Mouse (Mus musculus) adrenal gland, adult 18-20 months (tissue): ENCODE data around the gene Limch1. TPM values are rescaled to one million over a fixed set of nuclear protein-coding genes. Genes with fewer than 3 reads are reported as not detected.

Source experiments
- DNase-seq, 2 experiments: peaks; one replicate each; pipeline ENCODE4 v3.0.0; 2021 to 2022; ENCODE audit warnings: low spot score in 2 of 2
- total RNA-seq, 2 experiments: library from RNA; stranded (reverse); gene quantifications; 1 replicate in 1 of 2; 2 replicates in 1 of 2; pipeline ENCODE4 v1.2.3; 2021

Gene Limch1
- total RNA-seq, 2 experiments from 2014 or later, result 53.2 to 69.4 TPM

DNA sequence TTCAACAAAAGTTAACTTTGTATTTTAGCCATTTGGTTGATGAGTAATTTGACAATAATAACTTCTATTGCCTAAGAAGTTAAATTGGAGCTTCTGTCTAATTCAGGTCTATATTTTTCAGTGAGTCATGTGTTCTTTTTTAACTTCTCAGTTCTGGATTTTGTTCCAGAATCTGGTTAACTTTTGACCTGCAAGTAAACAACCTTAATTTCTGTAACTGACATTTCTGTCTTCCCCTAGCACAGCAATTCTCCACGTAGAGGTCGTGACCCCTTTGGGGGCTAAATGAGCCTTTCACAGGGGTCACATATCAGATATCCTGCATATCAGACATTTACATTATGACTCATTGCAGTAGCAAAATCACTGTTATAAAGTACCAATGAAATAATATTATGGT lies 221.5 kb downstream of the Limch1 start:
- no peak for DNase-seq

DNA sequence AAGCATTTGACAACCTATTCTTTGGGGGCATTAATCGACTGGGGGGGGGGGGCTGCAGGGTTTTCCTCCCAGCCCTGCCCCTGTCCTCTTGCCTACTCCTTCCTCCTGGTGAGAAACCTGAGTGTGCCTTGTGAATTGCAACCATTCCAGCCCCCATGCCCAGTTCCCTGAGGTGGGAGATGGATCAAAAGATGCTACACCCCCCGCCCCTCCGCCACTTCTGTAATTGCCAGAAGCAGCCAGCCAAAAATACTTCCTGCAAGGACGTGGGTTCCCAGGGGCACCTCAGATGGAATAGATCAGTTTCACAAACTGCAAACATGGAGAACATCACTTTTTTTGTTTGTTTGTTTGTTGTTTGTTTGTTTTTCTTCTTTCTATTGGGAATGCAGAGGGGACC lies 222.0 kb downstream of the Limch1 start:
- DNase-seq, result no peak

DNA sequence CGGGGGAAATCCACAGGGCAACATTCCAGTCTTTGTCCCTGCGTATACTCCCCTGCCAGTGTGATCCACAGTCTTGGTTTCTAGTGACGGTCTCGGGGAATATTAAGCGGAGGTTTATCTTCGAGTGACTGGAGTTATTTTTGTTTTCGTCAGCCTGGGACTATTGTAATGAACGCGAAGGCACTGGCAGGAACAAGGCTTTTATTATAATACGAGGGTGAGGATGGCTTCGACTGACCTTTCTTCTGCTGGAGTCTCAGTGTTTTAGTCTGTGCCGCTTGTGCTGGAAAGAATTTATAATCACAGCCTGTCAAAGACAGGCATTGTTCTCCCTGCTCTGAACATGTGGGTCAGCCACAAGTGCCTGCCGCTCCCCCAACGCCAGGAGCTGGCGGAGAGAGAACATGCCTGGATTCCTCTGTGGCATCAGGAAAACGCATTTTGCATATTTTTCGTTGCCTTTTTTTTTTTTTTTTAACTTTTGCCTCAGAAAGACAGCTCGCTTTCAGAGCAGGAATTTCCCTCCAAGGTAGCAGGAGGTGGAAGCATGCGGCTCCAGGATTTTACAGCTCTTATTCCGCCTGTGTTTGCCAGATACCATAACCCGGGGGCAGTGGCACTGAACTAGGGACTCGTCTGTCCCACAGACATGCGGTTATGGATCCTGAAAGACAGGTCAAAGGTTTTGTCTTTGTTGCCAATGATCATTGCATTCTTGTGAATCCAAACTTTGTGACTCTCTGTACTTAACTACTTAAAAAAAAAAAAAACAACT lies 222.6 kb downstream of the Limch1 start:
- no peak for DNase-seq

DNA sequence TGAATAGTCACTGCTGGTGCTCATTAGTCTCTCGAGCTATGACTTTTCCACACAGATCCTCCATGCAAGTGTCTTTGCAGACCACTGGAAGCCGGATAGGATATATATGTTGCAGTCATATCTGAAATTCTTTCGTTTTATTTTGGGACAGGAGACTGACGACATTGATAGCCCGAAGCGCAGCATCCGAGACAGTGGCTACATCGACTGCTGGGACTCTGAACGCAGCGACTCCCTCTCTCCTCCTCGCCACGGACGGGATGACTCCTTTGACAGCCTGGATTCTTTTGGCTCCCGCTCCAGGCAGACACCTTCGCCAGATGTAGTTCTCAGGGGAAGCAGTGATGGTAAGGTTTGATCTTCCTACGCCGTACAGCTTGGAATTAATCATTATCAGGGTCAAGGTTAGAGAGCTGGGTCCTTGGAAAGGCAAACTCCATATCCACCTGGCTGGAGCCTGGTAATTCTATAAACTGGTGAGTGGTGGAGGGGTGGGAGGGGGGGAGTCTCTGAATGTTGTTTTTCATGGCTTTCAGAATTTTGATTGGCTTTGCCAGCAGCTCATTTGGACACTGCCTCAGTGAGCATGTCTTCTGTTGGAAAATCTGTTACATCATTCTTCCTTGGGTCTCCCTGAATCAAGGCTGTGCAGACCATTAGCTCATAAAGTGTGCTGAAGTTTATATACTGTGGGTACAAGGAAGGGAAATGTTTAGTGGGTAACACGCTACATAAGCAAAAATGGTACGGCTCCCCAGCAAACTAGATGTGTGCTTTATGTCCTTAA lies 223.5 kb downstream of the Limch1 start:
- no peak for DNase-seq

DNA sequence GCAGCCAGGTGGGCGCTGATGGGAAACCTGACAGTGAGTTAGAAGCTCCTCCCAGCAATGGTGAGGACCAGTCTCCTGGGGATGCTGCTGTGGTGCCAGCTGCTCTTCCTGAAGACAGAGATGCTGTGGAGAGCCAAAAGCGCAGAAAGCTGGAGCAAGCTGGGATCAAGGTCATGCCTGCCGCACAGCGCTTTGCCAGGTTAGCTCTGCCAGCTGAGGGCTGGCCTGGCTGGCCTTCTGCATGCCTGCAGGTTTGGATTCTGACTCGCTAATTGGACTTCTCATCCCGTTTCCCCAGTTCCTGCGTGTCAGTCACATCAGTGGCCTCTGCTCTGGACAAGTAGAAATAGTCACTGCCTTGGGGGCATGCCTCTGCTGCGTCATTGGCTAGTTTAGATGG lies 230.0 kb downstream of the Limch1 start:
- peak in 1 of 2 experiments; percentile 8 for DNase-seq

DNA sequence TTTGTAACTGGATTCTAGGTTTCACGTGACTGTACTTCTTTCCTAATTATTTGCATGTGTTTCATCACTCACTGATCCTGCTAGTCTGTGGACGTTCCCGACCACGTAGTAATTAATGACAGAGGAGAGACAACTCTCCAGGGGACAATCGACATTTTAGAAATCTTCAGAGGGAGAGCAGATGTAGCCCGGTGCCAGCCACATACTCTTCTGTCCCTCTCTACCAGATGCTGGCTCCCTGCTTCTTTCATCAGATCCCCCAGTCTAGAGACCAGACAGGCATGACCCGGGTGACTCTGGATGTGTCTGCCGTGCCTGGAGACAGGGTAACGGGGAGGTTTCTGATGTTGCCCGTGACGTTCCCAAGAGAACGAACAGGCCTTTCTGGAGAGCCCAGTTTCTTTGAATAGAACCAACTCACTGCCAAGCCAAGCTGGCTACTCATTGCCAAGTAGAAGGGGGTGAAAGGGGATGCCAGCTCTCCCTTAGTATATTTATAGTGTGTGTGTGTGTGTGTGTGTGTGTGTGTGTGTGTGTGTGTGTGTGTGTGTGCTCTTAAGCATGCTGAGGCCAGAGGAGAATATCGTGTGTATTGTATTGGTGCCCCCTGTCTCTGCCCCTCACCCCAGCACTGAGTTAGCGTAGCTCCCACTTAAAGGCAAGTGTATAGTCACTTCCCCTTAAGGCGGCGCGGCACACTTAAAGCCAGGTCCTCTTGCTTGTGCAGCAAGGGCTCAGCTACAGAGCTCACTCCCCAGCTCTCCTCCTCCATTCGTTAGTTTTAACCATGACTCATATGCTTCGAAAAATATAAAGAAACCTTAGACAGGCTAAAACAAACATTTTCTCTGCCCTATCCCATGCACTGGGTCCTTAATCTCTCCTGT lies 233.9 kb downstream of the Limch1 start:
- no peak for DNase-seq

DNA sequence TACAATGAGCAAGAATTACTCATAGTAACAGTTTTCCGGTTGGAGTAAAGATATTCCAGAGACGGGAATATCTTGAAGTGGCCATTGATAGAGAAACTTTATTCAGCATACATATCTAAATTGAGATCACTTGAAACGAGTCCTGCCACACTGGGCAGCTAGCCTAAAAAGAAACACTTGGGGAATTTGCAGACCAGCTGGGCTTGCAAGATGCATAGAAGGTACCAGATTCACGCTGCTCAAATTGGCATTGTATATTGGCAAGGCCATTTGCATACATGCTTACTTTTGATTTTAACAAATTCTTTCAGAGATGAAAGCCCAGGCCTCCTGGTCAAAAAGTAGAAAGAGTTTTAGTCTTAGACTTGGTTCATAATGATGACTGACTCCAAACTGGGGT lies 235.2 kb downstream of the Limch1 start:
- no peak for DNase-seq

DNA sequence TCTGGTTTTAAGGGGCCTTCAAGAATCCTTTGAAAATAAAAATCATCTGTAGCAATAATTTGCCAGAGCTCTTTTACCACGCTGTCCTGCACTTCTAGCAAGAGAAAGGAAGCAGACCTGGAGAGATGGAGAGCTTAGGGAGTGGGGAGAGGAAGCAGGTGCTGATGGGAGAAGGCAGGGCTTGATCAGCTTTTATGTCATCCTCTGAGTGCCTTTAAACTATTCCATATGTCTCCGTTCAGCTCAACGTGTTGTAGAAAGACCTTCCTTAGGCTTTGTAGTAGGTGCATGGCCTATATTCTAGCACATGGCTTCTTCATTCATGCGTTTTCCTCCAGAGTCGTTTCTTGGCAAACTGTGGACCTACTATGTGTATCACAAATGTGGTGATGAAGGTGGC lies 237.5 kb downstream of the Limch1 start:
- DNase-seq, result no peak

DNA sequence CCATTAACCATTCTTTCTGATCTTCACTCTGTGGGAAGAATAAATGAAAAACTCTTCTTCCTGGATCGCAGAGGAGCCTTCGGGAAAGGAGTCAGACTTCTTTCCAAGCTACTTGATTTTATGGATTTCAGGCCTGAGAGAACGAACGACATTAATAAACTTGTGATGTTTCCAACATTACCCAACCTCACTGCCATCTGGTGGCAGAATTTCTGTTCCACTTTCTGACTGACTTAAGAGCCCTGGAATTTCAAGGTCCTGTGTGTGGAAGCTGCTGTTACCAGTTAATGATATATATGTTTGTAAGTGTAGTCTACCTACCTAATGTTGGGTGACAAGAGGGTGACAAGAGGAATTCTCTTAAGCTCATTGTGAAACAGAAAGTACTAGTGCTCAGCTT lies 243.3 kb downstream of the Limch1 start:
- DNase-seq, result peak in 1 of 2 experiments; percentile 19

DNA sequence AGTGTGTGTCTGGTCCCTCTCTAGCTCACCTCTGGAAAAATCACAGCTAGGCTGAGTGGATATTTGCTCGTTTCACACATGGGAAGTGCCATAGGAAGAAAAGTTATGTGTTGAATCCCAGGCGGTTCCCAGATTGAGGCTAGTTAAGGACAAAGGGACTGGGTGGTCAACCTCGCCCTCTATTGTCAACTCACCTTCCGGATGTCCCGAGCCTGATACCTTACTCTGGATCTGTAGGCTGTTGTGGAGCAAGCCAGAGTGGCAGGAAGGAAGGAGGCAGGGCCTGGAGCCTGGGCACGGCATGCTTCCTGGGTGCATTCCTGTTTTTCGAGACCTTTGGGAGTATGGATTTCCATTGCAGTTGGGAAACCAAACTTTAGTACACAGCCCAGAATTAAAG lies 243.9 kb downstream of the Limch1 start:
- no peak for DNase-seq

DNA sequence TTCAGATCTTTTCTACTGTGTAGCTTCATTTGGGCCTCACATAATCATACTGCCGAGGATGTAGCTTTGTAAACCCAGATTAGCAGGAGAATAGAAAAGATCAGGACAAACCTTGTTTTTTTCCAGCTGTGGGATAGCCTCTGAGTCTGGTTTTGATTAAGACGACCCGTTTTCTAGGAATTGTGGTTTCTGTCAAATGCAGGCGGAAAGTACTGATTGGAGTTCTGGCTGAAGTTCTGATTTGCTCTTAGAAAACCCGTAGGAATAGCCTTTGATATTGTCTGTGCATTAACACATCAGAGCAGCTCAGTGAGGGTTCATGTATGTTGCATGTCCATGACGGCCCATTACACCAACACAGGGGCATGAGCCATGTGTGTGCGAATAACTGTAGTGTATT lies 246.8 kb downstream of the Limch1 start:
- DNase-seq, result no peak

DNA sequence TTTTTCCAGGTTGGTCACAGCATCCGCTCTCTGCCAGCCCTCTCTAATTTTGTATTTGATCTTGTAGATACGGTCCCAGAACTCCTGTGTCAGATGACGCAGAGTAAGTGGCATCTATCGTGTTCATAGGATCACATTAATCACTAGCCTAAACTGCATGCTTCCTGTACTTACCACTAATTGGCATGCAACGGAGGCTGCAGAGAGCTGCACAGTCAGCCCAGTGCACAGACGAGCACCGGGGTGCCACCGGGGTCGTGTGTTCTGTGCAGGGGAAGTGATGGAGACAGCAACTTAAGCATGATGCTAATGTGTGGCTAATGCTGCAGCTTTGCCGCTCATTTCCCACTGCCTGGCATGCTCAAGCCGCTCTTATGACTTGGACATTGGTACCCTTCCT lies 247.4 kb downstream of the Limch1 start:
- no peak for DNase-seq

DNA sequence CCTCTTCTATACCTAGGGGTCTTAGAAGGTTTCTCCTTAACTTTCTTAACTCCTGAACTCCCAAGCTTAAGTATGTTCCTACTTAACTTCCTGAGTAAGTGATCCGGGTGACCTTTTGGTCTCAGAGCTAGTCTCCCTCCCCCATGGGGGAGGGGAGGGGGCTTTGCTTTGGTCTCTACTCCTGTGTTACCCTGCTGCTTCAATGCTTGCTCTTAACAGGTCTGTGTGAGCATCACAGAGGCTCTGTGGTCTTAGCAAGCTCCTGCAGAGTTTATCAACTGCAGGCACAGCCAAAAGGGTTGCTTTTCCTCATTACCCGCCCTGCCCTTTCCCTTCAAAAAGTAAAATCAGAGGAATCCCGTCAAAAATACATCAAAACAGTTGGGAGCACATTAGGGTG lies 250.5 kb downstream of the Limch1 start:
- no peak for DNase-seq

DNA sequence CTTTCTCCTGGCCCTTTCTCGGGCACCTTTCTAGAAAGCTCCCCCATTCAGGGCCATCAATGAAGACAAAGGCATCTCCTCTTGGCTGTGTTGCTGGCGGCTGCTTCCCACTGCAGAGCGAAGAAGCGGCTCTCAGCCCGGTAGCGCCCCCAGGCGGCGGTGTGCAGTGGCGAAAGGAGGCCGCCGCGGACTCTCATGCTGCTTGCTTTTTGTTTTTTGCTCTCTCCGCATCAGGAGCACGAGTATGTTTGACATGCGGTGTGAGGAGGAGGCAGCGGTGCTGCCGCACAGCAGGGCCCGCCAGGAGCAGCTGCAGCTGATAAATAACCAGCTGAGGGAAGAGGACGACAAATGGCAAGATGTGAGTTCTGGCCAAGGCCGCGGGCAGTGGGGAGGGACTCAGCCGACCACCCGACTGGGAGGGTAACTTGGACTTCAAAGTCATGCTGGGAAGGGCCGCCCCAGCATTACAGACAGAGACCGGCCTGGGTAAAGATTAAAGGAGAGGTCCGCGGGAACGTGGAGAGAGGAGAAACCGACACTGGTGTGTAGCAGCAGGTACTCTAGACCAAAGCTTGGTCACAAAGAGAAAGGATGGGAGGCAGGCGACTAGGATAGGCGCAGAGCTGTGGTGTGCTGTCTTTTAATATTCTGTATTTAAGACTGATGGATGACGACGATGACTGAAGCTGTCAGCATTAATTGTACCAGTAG lies 251.4 kb downstream of the Limch1 start:
- DNase-seq, result peak; percentile 76 to 80

DNA sequence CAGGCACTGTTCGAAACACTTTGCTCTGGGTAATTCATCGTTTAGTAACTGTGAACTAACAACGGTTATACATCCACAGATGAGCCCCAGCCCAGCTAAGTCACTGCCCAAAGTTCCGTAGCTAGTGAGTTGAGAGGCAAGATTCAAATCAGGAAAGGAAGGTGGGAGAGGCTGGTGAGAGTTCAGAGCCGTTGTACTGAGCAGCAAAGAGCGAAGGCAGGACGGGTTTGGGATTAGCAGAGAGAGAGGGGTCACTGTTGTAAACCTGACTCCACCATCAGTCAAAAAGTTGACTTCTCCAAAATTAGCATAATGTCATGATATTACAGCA lies 251.9 kb downstream of the Limch1 start:
- no peak for DNase-seq

DNA sequence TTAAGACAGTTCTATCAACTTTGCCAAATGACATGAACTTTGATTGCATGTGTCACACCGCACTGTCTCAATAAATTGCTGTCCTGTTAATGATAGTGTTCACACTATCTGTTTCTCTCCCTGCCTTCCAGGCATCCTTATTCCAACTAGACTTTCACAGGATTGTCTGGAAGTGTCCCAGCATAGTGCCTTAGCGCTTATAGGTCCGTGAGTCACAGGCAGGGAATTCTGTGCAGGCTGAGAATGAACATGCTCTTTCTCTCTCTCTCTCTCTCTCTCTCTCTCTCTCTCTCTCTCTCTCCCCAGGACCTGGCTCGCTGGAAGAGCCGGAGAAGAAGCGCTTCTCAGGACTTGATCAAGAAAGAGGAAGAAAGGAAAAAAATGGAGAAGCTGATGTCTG lies 252.7 kb downstream of the Limch1 start:
- no peak for DNase-seq

DNA sequence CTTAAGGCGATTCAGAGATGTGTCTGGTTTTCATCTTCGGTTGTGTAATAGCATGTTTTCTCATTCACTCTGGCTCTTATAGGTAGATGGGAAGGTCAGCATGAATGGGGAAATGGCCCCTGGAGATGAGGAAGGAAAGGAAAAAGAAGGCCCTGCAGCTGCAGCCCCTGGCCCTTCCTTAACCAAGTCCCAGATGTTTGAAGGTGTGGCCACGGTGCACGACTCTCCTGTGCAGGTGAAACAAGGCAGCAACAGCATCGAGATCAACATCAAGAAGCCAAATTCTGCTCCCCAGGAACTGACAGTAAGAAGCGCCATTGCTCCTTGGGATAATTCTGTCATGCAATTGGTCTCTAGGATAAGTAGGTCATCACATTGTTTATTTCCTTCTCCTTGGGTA lies 256.7 kb downstream of the Limch1 start:
- no peak for DNase-seq

DNA sequence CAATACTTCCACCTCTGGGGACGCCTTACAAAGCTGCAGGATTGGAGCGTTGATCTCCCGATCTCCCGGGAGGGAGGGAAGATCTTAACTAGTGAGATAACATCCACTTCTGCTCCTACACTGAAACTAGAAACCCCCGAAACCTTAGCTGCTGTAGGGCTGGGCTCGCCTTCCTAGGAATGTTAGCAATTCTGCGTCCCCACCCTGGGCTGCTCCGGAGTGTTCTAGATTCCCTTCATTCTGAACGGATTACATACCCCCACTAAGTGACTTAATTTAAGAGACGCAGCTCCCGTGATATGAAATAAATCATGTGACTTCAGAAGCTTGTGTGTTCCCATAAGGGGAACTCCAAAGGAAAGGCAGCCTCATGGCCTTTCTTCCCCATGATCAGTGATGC lies 259.0 kb downstream of the Limch1 start:
- DNase-seq, result no peak

DNA sequence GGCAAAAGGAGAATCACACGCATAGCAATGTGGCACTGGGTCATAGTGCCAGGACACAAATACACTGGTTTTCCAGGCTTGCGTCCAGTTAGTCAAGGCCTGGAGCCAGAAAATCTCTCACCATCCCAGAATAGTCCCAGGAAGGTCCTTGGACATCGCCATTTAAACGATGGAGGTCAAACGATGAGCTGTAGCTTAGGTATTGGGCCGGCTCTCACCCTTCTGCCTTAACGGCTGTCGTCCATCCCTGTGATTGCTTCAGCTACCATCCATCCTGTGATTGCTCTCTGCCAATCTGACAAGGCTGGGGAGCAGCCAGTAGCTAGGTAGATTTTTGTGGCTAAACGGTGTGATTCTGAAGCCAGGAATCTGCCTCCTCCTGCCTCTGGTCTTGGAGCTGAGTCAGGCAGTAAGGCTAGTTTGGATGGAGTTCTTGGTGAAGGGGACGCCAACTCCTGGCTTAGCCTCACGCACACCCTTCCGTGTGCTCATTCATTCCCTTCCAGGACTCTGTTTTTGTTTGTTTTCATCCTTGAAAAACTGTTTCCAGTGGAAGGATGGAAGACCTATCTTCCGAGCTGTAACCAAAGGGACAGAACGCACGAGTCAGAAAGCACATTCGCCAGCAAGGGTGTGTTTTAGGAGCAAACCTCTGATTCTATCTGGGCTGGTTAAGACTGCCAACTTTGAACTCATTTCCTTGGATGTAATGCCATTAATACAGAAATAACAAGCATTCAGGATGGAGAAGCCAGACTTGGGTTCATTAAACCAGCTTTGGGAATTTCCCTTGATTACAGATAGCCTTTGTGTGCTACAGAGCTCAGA lies 265.6 kb downstream of the Limch1 start:
- DNase-seq, result peak in 1 of 2 experiments; percentile 33

DNA sequence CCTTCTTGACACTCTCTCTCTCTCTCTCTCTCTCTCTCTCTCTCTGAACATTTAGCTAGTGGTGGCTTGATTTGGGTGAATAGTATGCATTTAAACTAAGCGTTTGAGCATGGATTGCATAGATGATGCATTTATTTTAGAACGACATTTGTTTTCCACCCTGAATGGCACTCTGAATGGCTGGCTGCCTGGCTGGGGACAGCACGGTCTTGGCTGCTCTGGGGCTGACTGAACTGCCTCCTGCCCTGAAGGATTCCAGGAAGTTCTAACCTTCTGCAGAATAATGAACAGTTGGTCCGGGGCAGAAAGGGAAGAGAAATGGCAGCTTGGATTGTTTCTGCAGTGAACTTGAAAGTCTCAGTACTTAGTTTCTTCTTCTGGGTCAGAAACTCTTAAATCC lies 266.4 kb downstream of the Limch1 start:
- DNase-seq, result no peak
